Mouse (Mus musculus): ENCODE results near the gene Zranb3.
"Not testable (repeated sequence)": the region's sequence is repeated elsewhere in the genome, so short reads cannot be mapped to it uniquely, and the experiment has no call there.

Gene Zranb3

GRCm38 (mm10) chr1:128102641-128103461 lies at the start of gene Zranb3, which contains the start of gene R3hdm1:
Gene Zranb3, minus strand, starts transcription at chr1:128103047.
Gene R3hdm1, plus strand, starts transcription at chr1:128103301.
- DNase-seq: peak; percentile 94 to 97

- DNase-seq: no peak
Measured at GRCm38 (mm10) chr1:128141737-128142136, 38.9 kb upstream of the Zranb3 start.

- DNase-seq: no peak
Measured at GRCm38 (mm10) chr1:128141039-128141438, 38.2 kb upstream of the Zranb3 start.

DNA sequence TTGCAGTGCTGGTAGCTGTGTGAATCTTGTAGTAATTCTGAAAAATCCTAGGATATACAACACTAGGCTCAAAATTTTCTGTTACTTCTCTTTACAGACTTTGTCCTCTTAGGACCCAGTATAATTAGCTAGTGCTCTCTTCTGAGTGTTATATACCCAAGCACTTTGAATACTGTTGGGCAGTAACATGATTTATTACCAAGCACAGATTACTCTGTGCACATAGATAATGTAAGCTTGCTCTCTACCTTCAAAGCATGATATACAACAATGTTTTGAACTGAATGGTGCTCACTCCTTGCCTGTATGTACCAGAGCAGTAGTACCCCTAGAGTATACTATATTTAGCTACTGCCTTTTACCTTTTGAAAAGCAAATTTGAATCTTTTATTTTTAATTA lies 33.4 kb upstream of the Zranb3 start:
- DNase-seq: not testable (repeated sequence)

GRCm38 (mm10) chr1:128120913-128121627 lies 18.2 kb upstream of the Zranb3 start:
- DNase-seq: no peak

- no peak for DNase-seq
Measured at GRCm38 (mm10) chr1:128103520-128104088, 757 bp upstream of the Zranb3 start.

- peak; percentile 28 to 48 for DNase-seq
Measured at GRCm38 (mm10) chr1:128102251-128102640, 601 bp downstream of the Zranb3 start.

DNA sequence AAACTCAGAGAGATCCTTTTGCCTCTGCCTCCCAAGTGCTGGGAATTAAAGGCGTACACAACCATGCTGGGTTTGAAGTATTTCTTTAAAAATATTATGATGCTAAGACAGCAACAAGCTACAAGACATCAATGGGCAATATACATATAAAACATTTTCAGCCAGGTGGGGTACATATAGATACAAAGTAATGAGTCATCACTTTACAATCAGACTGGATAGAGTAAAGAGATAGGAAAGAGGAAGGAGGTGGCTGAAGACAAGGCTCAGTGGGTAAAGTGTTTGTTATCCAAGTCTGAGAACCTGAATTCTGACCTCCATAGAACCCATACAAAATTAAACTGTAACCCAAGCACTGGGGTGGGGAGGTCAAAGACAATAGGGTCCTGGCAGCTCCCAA lies 4.5 kb downstream of the Zranb3 start:
- no peak for DNase-seq

- DNase-seq: no peak
Measured at GRCm38 (mm10) chr1:128094686-128095085, 8.2 kb downstream of the Zranb3 start.

- peak in 1 of 2 experiments; percentile 13 for DNase-seq
Measured at GRCm38 (mm10) chr1:128082800-128083199, 20.0 kb downstream of the Zranb3 start.

- no peak for DNase-seq
Measured at GRCm38 (mm10) chr1:128081873-128082272, 21.0 kb downstream of the Zranb3 start.

- DNase-seq: no peak
Measured at GRCm38 (mm10) chr1:128080936-128081696, 21.7 kb downstream of the Zranb3 start.

DNA sequence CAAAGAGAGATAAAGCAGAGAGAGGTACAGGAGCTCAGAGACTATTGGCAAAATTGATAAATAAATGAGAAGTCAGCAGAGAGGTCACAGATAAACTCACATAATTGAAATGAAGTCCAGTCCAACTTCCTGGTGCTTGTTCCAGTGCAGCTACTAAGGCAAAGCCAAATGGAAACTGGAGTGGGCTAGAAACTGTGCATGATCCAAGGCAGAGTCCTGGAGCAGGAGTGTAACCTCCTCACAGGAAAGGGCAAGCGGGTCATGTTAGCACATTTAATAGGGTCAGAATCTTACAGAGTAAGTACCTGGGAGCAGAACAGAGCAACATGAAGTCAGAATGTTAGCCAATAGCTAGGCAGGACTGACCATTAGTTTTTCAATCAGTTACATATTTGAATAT lies 24.2 kb downstream of the Zranb3 start:
- no peak for DNase-seq

DNA sequence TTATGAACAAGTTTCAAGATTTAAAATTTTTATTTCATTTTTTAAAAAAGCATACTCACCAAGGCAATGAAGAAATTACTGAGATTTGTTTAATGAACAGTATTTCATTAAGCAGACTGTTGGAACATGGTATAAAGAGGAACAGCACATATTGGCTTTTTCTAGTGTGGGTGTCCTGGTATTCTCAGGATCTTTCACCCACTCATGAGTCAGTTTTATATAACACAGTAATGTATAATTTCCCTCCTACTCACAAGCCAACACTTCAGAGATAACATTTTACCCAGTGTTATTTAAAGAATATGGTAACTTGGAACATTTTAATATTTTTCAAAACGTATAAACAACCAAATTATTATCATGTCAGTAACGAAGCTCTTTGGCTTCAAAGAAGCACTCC lies 25.1 kb downstream of the Zranb3 start:
- no peak for DNase-seq

DNA sequence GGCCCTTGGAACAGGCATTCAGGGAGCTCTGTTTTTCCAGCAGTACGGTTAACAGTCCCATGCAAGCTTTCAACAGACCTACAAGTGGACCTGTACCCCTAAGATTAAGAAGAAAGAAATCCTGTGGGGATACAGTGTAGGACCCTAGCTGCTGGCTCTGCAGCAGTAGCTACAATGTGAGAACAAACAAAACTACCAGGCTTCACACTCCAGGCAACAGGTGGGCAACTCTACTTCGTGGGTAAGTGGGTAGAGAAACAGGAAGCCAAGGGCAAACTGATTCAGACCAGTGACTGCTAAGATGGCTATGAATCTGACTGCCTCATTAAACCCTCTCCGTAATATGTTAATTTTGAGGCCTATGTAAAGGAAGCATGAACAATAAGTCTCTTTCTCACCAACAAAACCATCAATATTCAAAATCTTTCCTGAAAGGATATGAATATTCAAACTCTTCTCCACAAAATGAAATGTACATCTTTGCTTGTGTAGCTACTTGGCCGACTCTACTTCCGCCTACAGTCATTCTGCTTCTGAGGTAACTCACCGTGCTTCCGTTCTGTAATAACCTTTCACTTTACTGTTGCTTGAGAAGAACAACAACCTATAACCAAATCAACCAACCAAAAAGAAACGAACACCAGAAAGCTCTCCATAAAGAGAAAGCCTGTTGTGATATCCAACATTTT lies 25.9 kb downstream of the Zranb3 start:
- no peak for DNase-seq

- no peak for DNase-seq
Measured at GRCm38 (mm10) chr1:128073051-128073450, 29.8 kb downstream of the Zranb3 start.

DNA sequence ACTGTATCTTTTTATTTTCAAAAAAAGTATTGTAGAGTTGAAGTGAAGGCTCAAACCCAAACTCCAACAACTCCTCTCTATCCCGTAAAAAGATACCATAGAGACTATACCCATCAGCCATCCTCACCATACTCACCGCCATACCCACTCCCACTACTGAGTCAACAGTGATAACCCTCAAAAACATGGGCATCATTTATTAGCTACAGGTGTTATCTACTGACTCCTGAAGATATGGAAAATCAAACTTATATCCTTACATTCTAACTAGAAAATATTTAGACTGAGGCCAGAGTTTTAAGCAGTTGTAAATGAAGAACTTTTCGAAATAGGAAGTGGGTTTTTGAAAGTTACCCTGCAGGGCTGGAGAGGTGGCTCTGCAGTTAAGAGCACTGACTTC lies 32.8 kb downstream of the Zranb3 start:
- DNase-seq: no peak

DNA sequence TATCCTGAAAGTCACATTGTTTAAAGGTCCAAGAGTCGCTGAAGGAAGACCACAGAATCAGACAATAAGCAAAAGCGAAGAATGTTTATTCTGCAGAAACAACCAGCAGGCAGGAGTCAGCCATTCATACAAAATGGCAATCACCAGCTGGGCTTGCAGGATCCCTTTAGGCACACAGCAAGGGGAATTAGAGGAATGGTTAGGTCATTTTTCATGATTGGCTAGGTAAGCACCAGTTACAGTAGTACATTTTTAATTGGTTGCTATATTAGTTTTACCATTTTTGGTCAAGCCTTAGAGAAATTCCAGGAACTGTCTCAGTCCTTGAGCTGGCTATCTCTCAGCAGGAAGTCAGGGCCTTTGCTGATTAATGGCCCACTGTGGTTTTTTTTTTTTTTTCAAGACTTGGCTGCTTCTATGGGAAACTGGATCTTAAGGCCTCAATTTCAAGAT lies 33.9 kb downstream of the Zranb3 start:
- DNase-seq: no peak

DNA sequence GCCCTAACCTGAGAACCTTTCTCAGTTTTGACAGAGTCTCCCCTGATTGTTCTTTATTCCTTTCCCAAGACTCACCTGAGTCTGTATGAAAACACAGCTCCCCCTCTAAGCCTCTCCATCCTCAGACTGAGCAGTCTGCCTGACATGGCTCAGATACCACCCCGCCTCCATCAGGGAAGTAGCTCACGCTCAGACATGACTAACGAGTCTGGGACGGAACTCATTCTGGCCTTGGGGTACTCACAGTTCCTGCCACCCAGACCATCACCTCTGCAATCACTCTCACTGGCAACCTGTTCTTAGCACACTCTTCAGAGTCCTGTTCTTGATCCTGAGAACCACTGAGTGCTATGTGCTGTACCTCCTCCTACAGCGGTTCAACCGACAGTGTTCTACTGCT lies 38.1 kb downstream of the Zranb3 start:
- DNase-seq: no peak

GRCm38 (mm10) chr1:128062167-128062566 lies 40.7 kb downstream of the Zranb3 start:
- no peak for DNase-seq

- DNase-seq: no peak
Measured at GRCm38 (mm10) chr1:128061401-128061800, 41.4 kb downstream of the Zranb3 start.

- no peak for DNase-seq
Measured at GRCm38 (mm10) chr1:128060655-128061344, 42.0 kb downstream of the Zranb3 start.

Measured in kidney, postnatal 4 days (tissue).